Comparison of ENCODE assay signal across 8 mouse cellular contexts in the genomic region with DNA sequence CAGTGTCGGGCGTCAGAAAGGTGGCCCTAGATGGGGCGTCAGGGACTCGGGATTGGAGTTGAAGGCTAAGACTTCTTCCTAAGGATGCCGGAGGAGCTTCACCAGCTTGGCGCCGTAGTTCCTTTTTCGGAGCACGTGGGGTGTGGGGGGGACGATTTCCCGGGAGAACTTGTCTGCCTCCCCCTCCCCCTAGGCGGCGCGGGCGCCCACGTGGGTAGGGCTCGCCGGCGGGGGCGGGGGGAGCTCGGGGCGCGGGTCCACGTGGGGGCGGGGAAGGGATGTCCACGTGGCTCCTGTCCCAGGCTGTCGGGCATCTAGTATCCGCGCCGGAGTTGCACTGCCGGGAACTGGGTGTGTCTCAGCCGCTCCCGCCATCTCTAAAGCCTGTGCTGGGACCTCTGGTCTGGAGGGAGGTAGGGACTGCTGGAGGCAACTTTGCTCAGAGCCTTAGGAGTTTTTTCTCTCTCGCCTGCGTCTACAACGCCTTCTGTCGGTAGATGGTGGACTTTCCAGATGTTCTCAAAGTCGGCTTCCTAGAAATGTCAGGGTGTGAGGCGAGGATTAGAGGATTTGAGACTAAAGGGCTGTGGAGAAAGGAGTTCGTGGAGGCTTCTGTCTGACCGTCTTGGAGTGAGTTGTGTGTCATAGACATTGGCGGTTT. TPM values are rescaled to one million over a fixed set of nuclear protein-coding genes. Genes with fewer than 3 reads are reported as not detected.
DNase-seq lines count a peak whose midpoint lies in the region; ATAC-seq and TF ChIP-seq lines count a peak whose summit lies in the region.

No protein-coding gene starts in this region.

- in situ Hi-C loops in ES-E14 (cut with MboI; ENCODE audit: low sequenced_read_pairs in 2 of 2, unreplicated experiment in 2 of 2) = no loop called here

- intact Hi-C loops in heart, postnatal 14 days (cut with DNase I) = no loop called here

- no peaks in the 10 kb centered on the region for H3K9me3 ChIP-seq in ES-E14 (ENCODE audit: control insufficient read depth, insufficient read depth, low read depth, low read length)
- H3K9me3 ChIP-seq in forebrain, embryonic 11.5 days (ENCODE audit: control insufficient read depth, low read length) = no peaks in the 10 kb centered on the region
- H3K9me3 ChIP-seq in lung, embryonic 16.5 days (ENCODE audit: control insufficient read depth, low read length) = no peaks in the 10 kb centered on the region

- peak overlapping the region; percentile 98 for H3K9ac ChIP-seq in ES-E14 (ENCODE audit: insufficient read depth, low read depth, low read length, poor library complexity, severe bottlenecking)
- H3K9ac ChIP-seq in forebrain, embryonic 11.5 days (ENCODE audit: low read length) = peak overlapping the region; percentile 83
- H3K9ac ChIP-seq in lung, embryonic 16.5 days (ENCODE audit: low read length) = peak overlapping the region; percentile 84

- H3K4me2 ChIP-seq in forebrain, embryonic 11.5 days (ENCODE audit: low read depth, low read length, severe bottlenecking) = peak overlapping the region; percentile 84
- peak overlapping the region; percentile 62 for H3K4me2 ChIP-seq in lung, embryonic 16.5 days (ENCODE audit: low read depth, low read length)

- under 1% methylated on average over 40 of the region's 42 CpGs for WGBS in forebrain, embryonic 11.5 days
- under 1% methylated on average over 41 of the region's 42 CpGs for WGBS in lung, embryonic 16.5 days

- H3K4me1 ChIP-seq in ES-E14 (ENCODE audit: control insufficient read depth in 2 of 2, insufficient read depth in 2 of 2, low read length in 2 of 2, poor library complexity in 1 of 2) = peaks cover 3% of the 10 kb centered on the region in 2 experiments; a peak in 3 of 4 replicates
- H3K4me1 ChIP-seq in forebrain, embryonic 11.5 days (replicated peaks; ENCODE audit: control insufficient read depth, insufficient read depth, low read length) = peaks cover 8% of the 10 kb centered on the region; the same call in 1 of the 2 replicates
- H3K4me1 ChIP-seq in lung, embryonic 16.5 days (replicated peaks; ENCODE audit: control insufficient read depth, insufficient read depth, low read length) = peaks cover 7% of the 10 kb centered on the region

- peak; percentile 74 for DNase-seq in ES-E14 (ENCODE audit: low read depth, low spot score)
- DNase-seq in c-Kit-positive CD71-positive TER-119-negative erythroid progenitor cells, embryonic 14.5 days (ENCODE audit: low read depth) = peak; percentile 63
- peak; percentile 93 for DNase-seq in forebrain, embryonic 11.5 days (ENCODE audit: low spot score)
- DNase-seq in heart, postnatal 14 days = peak; percentile 84 to 85
- peak; percentile 62 to 70 for DNase-seq in layer of hippocampus, adult 8-10 months (ENCODE audit: low spot score in 2 of 2)
- peak; percentile 58 for DNase-seq in ovary, postnatal 10 days (ENCODE audit: low spot score)
- peak; percentile 77 for DNase-seq in thymus, postnatal 14 days

- H3K4me3 ChIP-seq in ES-E14 (ENCODE audit: insufficient read depth in 1 of 2, low read depth in 1 of 2, low read length in 2 of 2, poor library complexity in 1 of 2, severe bottlenecking in 1 of 2) = peak overlapping the region; percentile 84 to 92
- peak overlapping the region; percentile 88 for H3K4me3 ChIP-seq in forebrain, embryonic 11.5 days (ENCODE audit: low read depth, low read length)
- H3K4me3 ChIP-seq in lung, embryonic 16.5 days (ENCODE audit: low read length) = peak overlapping the region; percentile 81

- H3K27me3 ChIP-seq in forebrain, embryonic 11.5 days (ENCODE audit: control insufficient read depth, insufficient read depth, low read length) = no peaks in the 10 kb centered on the region
- no peaks in the 10 kb centered on the region for H3K27me3 ChIP-seq in lung, embryonic 16.5 days (ENCODE audit: control insufficient read depth, insufficient read depth, low read depth, low read length)

- peak overlapping the region; percentile 95 for H3K27ac ChIP-seq in ES-E14 (ENCODE audit: insufficient read depth, low read depth, low read length, poor library complexity, severe bottlenecking)
- peak overlapping the region; percentile 85 for H3K27ac ChIP-seq in forebrain, embryonic 11.5 days (ENCODE audit: low read depth, low read length)
- peak overlapping the region; percentile 95 for H3K27ac ChIP-seq in lung, embryonic 16.5 days (ENCODE audit: low read length)

- peaks cover 7% of the 10 kb centered on the region for H3K36me3 ChIP-seq in ES-E14 (ENCODE audit: control insufficient read depth, insufficient read depth, low read length, poor library complexity, severe bottlenecking)
- H3K36me3 ChIP-seq in forebrain, embryonic 11.5 days (ENCODE audit: control insufficient read depth, insufficient read depth, low read length) = no peaks in the 10 kb centered on the region
- H3K36me3 ChIP-seq in lung, embryonic 16.5 days (ENCODE audit: control insufficient read depth, insufficient read depth, low read length) = peaks cover 5% of the 10 kb centered on the region

- peak; percentile 65 for ATAC-seq in forebrain, embryonic 11.5 days (replicated peaks; ENCODE audit: low FRiP score)
- peak; percentile 79 for ATAC-seq in lung, embryonic 16.5 days (ENCODE audit: low read depth)

TF ChIP-seq in ES-E14, 5 proteins besides CTCF, POLR2A, EP300 and RAD21:
- TF ChIP-seq MAFK (IDR thresholded peaks at IDR 0.05; ENCODE audit: insufficient read depth, low read depth, low read length) (no peak), ZNF384 (IDR thresholded peaks at IDR 0.05; ENCODE audit: low read depth, low read length) (0 out of 2 replicates have a peak, but pooled peaks have one; percentile 15), HCFC1 (IDR thresholded peaks at IDR 0.05; ENCODE audit: borderline replicate concordance, insufficient read depth, low read length) (peak; percentile 8; the same call in 1 of the 2 replicates), ZC3H11A (IDR thresholded peaks at IDR 0.05; ENCODE audit: borderline replicate concordance, low read depth, low read length) (no peak), CHD2 (IDR thresholded peaks at IDR 0.05; ENCODE audit: low read depth, low read length) (no peak)

RNA-seq across cellular contexts. Expression of gene Ldb1, which starts 12.1 kb away (rescaled TPM):
- 123 and 207 TPM in 2 replicates for total RNA-seq in ES-E14 (2012; rRNA removed)
- polyA plus RNA-seq in forebrain, embryonic 11.5 days (2014; fragmentation: Nextera tagmentation; extraction: Ambion mirVana) = 104 and 108 TPM in 2 replicates
- 10 to 100 TPM; 54.4 to 61.0 TPM for total RNA-seq in heart, postnatal 14 days (2021)
- 100 to 1,000 TPM; 109 to 123 (median 120) TPM for total RNA-seq in layer of hippocampus, adult 8-10 months (2022)
- polyA plus RNA-seq in lung, embryonic 16.5 days (2015; fragmentation: Nextera tagmentation; extraction: Ambion mirVana) = 55.3 and 70.7 TPM in 2 replicates

RNA-seq across cellular contexts. Expression of gene Pprc1, which starts 12.4 kb away (rescaled TPM):
- total RNA-seq in ES-E14 (2012; rRNA removed) = 68.4 and 75.1 TPM in 2 replicates
- polyA plus RNA-seq in forebrain, embryonic 11.5 days (2014; fragmentation: Nextera tagmentation; extraction: Ambion mirVana) = 60.7 and 61.3 TPM in 2 replicates
- total RNA-seq in heart, postnatal 14 days (2021) = 10 to 100 TPM; 13.8 to 14.1 TPM
- 10 to 100 TPM; 26.4 to 34.8 (median 32.4) TPM for total RNA-seq in layer of hippocampus, adult 8-10 months (2022)
- 24.4 and 27.0 TPM in 2 replicates for polyA plus RNA-seq in lung, embryonic 16.5 days (2015; fragmentation: Nextera tagmentation; extraction: Ambion mirVana)

RNA-seq across cellular contexts. Expression of gene Nolc1, which starts 18.6 kb away (rescaled TPM):
- 134 and 140 TPM in 2 replicates for total RNA-seq in ES-E14 (2012; rRNA removed)
- polyA plus RNA-seq in forebrain, embryonic 11.5 days (2014; fragmentation: Nextera tagmentation; extraction: Ambion mirVana) = 132 and 133 TPM in 2 replicates
- 10 to 100 TPM; 16.4 to 17.2 TPM for total RNA-seq in heart, postnatal 14 days (2021)
- total RNA-seq in layer of hippocampus, adult 8-10 months (2022) = 10 to 100 TPM; 44.8 to 51.0 (median 47.7) TPM
- polyA plus RNA-seq in lung, embryonic 16.5 days (2015; fragmentation: Nextera tagmentation; extraction: Ambion mirVana) = 59.2 and 66.2 TPM in 2 replicates

RNA-seq across cellular contexts. Expression of gene Hps6, which starts 53.8 kb away (rescaled TPM):
- total RNA-seq in ES-E14 (2012; rRNA removed) = 4.9 and 6.9 TPM in 2 replicates
- 2.5 and 3.7 TPM in 2 replicates for polyA plus RNA-seq in forebrain, embryonic 11.5 days (2014; fragmentation: Nextera tagmentation; extraction: Ambion mirVana)
- 1 to 10 TPM; 6.3 to 6.5 TPM for total RNA-seq in heart, postnatal 14 days (2021)
- 1 to 10 TPM; 6.1 to 8.8 (median 8.2) TPM for total RNA-seq in layer of hippocampus, adult 8-10 months (2022)
- polyA plus RNA-seq in lung, embryonic 16.5 days (2015; fragmentation: Nextera tagmentation; extraction: Ambion mirVana) = 10.2 and 11.1 TPM in 2 replicates

RNA-seq across cellular contexts. Expression of gene Armh3, which starts 58.8 kb away (rescaled TPM):
- total RNA-seq in ES-E14 (2012; rRNA removed) = 8.0 and 10.1 TPM in 2 replicates
- 17.2 and 19.4 TPM in 2 replicates for polyA plus RNA-seq in forebrain, embryonic 11.5 days (2014; fragmentation: Nextera tagmentation; extraction: Ambion mirVana)
- 10 to 100 TPM; 12.9 to 16.5 TPM for total RNA-seq in heart, postnatal 14 days (2021)
- 10 to 100 TPM; 18.4 to 24.1 (median 22.3) TPM for total RNA-seq in layer of hippocampus, adult 8-10 months (2022)
- polyA plus RNA-seq in lung, embryonic 16.5 days (2015; fragmentation: Nextera tagmentation; extraction: Ambion mirVana) = 16.9 and 18.0 TPM in 2 replicates

Comparison
In these comparisons a context has a peak if more than half of its experiments do, and no peak if none do; other contexts are left out.
1. Peak in every context shown above with its lines: DNase-seq, ATAC-seq, H3K4me3 ChIP-seq and H3K27ac ChIP-seq.